Mouse (Mus musculus): ENCODE data around the gene Cnot6. TPM values are rescaled to one million over a fixed set of nuclear protein-coding genes. Genes with fewer than 3 reads are reported as not detected.

The Cnot6 gene
- total RNA-seq, 2 experiments from 2014 or later, result 42.6 to 45.2 TPM

DNA sequence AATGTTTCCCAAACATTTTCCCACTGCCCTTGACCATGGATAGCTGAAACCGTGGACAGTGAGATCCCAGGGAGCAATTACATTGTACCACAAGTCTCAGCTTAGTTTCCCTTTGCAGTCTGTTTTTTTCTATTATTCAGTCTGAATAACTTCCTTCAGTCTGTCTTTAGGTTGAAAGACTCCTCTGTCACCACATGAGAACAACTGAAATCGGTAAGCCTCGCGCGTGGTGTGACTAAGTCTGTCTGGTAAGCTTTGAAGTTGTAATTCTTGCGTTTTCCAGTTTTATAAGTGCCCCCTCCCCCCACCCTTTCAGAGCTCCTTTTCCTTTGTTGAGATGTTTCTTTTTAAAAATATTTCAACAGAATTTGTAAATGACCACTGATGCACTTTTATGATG, 10.2 kb upstream of the Cnot6 start:
- intact Hi-C loops (cut with DNase I), result no loop called here
- DNase-seq (ENCODE audit: low spot score in 2 of 2), result no peak

DNA sequence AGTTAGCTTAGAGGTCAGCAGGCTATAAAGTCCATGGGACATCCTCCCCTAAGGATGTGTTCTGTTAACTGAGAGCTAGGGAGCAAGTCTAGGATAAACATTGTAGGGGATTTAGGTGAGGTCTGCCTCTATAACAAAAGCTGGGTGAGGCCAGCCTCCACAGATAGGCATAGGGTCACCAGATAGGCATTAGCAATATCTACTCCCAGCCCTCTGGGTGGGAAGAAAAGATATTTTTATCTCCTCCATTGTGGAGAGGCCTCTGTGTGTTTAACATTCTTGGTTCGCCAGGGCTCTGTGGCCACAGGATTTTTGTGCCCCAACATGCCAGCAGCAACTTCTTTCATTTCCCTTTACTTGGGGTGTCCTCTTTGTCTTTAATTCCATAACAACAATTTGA, 8.8 kb upstream of the Cnot6 start:
- intact Hi-C loops (cut with DNase I), result no loop called here
- no peak for DNase-seq (ENCODE audit: low spot score in 2 of 2)

- DNase-seq (ENCODE audit: low spot score in 2 of 2), result no peak
- intact Hi-C loops (cut with DNase I), result no loop called here
Observed at GRCm38 (mm10) chr11:49719466-49720151, 7.1 kb upstream of the Cnot6 start.

DNA sequence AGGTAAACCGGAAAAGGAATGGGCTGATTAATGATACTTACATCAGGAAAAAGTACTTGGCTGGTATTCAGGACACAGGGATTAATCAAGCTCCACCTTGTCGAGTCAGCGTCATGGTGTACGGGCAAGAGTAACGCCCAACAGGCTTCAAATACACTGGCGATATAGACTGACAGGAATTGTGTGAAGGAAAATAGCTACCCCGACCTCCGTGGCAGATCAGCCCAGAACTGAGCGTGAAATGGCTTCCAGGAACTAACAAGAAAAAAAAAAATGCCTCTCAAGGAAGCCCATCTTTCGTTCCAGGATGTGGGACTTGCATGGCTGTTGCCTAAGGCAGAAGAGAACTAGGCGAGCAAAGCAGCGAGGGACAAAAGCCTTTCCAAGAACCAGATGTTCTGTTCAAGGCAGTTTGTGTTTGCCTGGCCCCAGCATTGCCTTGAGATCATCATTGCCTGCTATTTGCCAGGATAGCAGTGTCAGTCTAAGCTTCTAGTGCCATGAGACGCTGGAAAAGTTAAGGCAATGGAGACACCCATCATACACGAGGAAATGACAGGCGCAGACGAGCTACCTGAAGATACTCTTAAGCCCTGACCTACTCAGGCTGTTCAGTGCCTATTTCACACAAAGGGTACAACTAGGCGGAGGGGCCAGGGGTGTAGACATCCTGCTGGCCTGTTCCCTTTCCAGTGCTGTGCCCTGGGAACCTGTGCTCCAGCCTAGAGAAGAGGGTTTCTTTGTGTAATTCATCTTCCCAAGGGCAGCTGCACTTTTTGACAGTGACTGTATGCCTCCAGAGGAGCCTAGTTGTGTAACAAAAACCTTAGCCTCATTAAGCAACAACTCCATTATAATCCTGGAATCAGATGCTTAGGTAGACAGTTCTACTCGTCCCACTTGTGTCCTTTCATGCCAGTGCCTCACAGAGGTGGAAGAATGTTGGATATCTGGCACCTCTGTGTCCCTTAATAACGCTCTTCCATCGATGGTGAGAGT, 1.1 kb upstream of the Cnot6 start:
- intact Hi-C loops (cut with DNase I), result loop anchor here (5.0 kb wide), 1 partner anchor 61 kb away; no protein-coding TSS in a partner anchor
- no peak for DNase-seq (ENCODE audit: low spot score in 2 of 2)

DNA sequence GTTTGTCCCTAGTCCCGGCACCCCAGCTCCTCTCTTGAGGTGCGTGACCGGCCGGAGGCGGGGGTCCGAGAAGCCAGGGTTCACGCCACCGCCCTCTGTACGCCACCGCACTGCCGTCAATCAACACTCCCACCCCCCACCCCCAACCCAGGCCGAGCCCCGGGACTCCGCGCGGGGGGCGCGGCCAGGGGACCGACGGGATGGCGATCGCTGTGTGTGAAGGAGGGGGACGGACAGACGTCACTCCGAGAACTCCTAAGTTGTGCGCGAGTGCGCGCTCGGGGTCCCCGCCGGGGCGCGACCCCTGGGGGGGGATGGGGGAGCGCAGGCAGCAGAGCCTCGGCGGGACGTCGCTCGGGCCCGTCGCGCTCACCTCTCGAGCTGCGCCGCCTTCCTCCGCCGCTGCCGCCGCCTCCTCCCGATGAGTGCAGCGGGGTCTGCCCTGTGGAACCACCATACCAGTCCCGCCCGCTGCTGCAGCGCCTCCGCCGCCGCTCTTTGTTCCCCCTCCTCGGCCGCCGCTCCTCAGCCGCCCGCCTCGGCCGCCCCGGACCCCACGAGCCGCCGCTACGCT, 455 bp downstream of the Cnot6 start:
- intact Hi-C loops (cut with DNase I), result loop anchor here (5.0 kb wide), 1 partner anchor 60 kb away; no protein-coding TSS in a partner anchor
- peak in 1 of 2 experiments; percentile 9 for DNase-seq (ENCODE audit: low spot score in 2 of 2)

GRCm38 (mm10) chr11:49710664-49711063, 1.9 kb downstream of the Cnot6 start:
- intact Hi-C loops (cut with DNase I), result loop anchor here (5.0 kb wide), 1 partner anchor 58 kb away; no protein-coding TSS in a partner anchor
- no peak for DNase-seq (ENCODE audit: low spot score in 2 of 2)

DNA sequence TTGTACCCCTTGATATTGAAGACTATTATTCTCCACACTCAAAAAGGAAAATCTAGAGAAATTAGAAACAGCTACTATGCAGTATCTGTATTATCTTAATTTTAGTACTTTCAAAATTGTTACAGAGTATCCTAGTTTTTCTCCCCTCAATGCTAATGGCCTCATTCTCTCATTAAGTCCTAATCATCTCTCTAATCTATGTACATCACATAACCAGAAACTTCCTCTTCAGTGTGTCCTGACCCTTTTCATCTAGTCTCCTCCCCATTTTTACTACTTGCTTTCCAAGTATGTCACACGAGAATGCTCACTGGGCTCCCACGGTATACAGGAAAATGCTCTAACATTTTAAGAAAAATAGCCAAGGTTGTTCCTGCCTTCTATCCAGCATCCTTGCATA, 4.7 kb downstream of the Cnot6 start:
- DNase-seq (ENCODE audit: low spot score in 2 of 2), result no peak
- intact Hi-C loops (cut with DNase I), result no loop called here

DNA sequence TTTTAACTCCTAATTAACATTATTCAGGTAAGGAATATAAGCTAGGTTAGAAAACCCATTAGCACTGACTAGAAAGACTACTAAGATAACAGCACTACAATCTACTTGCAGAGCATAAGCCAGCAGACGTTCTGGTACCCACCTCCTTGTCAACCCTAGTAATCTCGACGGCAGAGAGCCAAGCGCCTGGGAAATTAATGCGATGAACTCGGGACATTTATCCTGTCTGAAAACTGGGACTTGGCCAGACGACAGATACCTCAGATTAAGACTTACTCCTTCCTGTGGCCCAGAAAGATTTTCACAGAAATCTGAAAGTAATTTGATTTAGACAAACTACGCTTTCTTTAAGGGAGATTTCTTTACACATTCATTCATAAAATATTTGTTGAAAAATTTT, 7.7 kb downstream of the Cnot6 start:
- DNase-seq (ENCODE audit: low spot score in 2 of 2), result no peak
- intact Hi-C loops (cut with DNase I), result no loop called here

GRCm38 (mm10) chr11:49702014-49702413, 10.5 kb downstream of the Cnot6 start:
- intact Hi-C loops (cut with DNase I), result no loop called here
- no peak for DNase-seq (ENCODE audit: low spot score in 2 of 2)

- no peak for DNase-seq (ENCODE audit: low spot score in 2 of 2)
- intact Hi-C loops (cut with DNase I), result no loop called here
Observed at GRCm38 (mm10) chr11:49699079-49699478, 13.4 kb downstream of the Cnot6 start.

GRCm38 (mm10) chr11:49697779-49698178, 14.7 kb downstream of the Cnot6 start:
- intact Hi-C loops (cut with DNase I), result no loop called here

GRCm38 (mm10) chr11:49696472-49696871, 16.1 kb downstream of the Cnot6 start:
- DNase-seq (ENCODE audit: low spot score in 2 of 2), result no peak
- intact Hi-C loops (cut with DNase I), result no loop called here

More at GRCm38 (mm10) chr11:49697779-49698178, 14.7 kb downstream of the Cnot6 start:
- DNase-seq (ENCODE audit: low spot score in 2 of 2), result no peak

GRCm38 (mm10) chr11:49695695-49696094, 16.8 kb downstream of the Cnot6 start:
- intact Hi-C loops (cut with DNase I), result no loop called here
- DNase-seq (ENCODE audit: low spot score in 2 of 2), result no peak

DNA sequence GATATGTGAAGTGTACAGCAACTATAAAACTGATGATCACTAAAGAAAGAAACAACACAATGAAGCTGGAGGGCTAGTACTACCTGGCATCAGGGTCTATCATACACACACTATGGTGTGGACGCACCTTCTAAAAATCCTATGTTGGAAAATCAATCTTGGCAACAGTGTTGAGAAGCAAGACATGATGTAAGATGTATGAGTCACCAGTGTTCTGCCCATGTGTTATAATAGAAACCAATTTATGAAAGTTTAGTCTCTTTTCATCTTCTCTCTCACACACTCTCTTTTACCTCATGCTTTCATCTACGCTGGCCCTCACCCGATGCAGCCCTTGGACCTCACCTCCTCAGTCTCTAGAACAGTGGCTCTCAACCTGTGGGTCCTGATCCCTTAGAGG, 17.5 kb downstream of the Cnot6 start:
- DNase-seq (ENCODE audit: low spot score in 2 of 2), result no peak
- intact Hi-C loops (cut with DNase I), result no loop called here

GRCm38 (mm10) chr11:49684237-49684973, 28.1 kb downstream of the Cnot6 start:
- intact Hi-C loops (cut with DNase I), result no loop called here
- no peak for DNase-seq (ENCODE audit: low spot score in 2 of 2)

- no peak for DNase-seq (ENCODE audit: low spot score in 2 of 2)
- intact Hi-C loops (cut with DNase I), result no loop called here
Observed at GRCm38 (mm10) chr11:49673433-49673832, 39.1 kb downstream of the Cnot6 start.

- DNase-seq (ENCODE audit: low spot score in 2 of 2), result no peak
- intact Hi-C loops (cut with DNase I), result no loop called here
Observed at GRCm38 (mm10) chr11:49665462-49665861, 47.1 kb downstream of the Cnot6 start.

GRCm38 (mm10) chr11:49664262-49665140, 48.0 kb downstream of the Cnot6 start:
- intact Hi-C loops (cut with DNase I), result no loop called here
- DNase-seq (ENCODE audit: low spot score in 2 of 2), result no peak
